Mouse (Mus musculus) fibroblast of lung, adult 2 months (primary cell): ENCODE results near the gene Prkch.
A peak's percentile ranks its signal among the peaks of the same experiment; 100 is the strongest.
"Not testable (repeated sequence)": the region's sequence is repeated elsewhere in the genome, so short reads cannot be mapped to it uniquely, and the experiment has no call there.

ENCODE experiments used
- DNase-seq: peaks from one replicate; pipeline ENCODE4 v3.0.0-alpha.2; 2011; ENCODE audit warnings: low read depth

The Prkch gene

GRCm38 (mm10) chr12:73584610-73585240, at the start of gene Prkch:
Prkch (plus strand) TSS chr12:73584796.
- no peak for DNase-seq

GRCm38 (mm10) chr12:73537499-73538138, 47.0 kb upstream of the Prkch start:
- DNase-seq, result no peak

- DNase-seq, result not testable (repeated sequence)
Observed at GRCm38 (mm10) chr12:73538139-73538508, 46.5 kb upstream of the Prkch start.

GRCm38 (mm10) chr12:73539151-73539550, 45.4 kb upstream of the Prkch start:
- peak; percentile 42 for DNase-seq

GRCm38 (mm10) chr12:73540402-73540801, 44.2 kb upstream of the Prkch start:
- DNase-seq, result no peak

- DNase-seq, result no peak
Observed at GRCm38 (mm10) chr12:73543191-73543590, 41.4 kb upstream of the Prkch start.

GRCm38 (mm10) chr12:73544736-73545671, 39.6 kb upstream of the Prkch start:
- DNase-seq, result no peak

GRCm38 (mm10) chr12:73545672-73546085, 38.9 kb upstream of the Prkch start:
- no peak for DNase-seq

GRCm38 (mm10) chr12:73546086-73546711, 38.4 kb upstream of the Prkch start, which contains the start of gene Tmem30b:
Tmem30b (minus strand) TSS chr12:73546392.
- no peak for DNase-seq

- DNase-seq, result no peak
Observed at GRCm38 (mm10) chr12:73547646-73548045, 37.0 kb upstream of the Prkch start.

- no peak for DNase-seq
Observed at GRCm38 (mm10) chr12:73548259-73548658, 36.3 kb upstream of the Prkch start.

- no peak for DNase-seq
Observed at GRCm38 (mm10) chr12:73554155-73554554, 30.4 kb upstream of the Prkch start.

- DNase-seq, result no peak
Observed at GRCm38 (mm10) chr12:73558525-73559195, 25.9 kb upstream of the Prkch start.

- no peak for DNase-seq
Observed at GRCm38 (mm10) chr12:73560091-73560490, 24.5 kb upstream of the Prkch start.

GRCm38 (mm10) chr12:73563122-73563521, 21.5 kb upstream of the Prkch start:
- not testable (repeated sequence) for DNase-seq

- no peak for DNase-seq
Observed at GRCm38 (mm10) chr12:73564176-73564575, 20.4 kb upstream of the Prkch start.

GRCm38 (mm10) chr12:73564795-73565619, 19.6 kb upstream of the Prkch start:
- peak; percentile 11 for DNase-seq

GRCm38 (mm10) chr12:73565620-73565969, 19.0 kb upstream of the Prkch start:
- no peak for DNase-seq

- DNase-seq, result no peak
Observed at GRCm38 (mm10) chr12:73574632-73575031, 10.0 kb upstream of the Prkch start.

GRCm38 (mm10) chr12:73578141-73578540, 6.5 kb upstream of the Prkch start:
- no peak for DNase-seq

GRCm38 (mm10) chr12:73580811-73581210, 3.8 kb upstream of the Prkch start:
- DNase-seq, result no peak
